Mouse (Mus musculus) kidney, adult 2 months (tissue): ENCODE results near the gene Tex26.

Experiments
- CTCF ChIP-seq: fragments of 200-500 bp; conservative IDR thresholded peaks from 2 replicates; pipeline ENCODE4 v1.5.1; 2011; ENCODE audit warnings: low read depth, mild to moderate bottlenecking, control low read depth, low read length, moderate library complexity, mixed read lengths; ENCODE audit not compliant: insufficient read depth, insufficient read length
- POLR2A ChIP-seq: fragments of 200-500 bp; IDR thresholded peaks from one replicate; pipeline ENCODE4 v1.6.1; 2011; ENCODE audit warnings: low read depth, low read length, control low read depth

DNA sequence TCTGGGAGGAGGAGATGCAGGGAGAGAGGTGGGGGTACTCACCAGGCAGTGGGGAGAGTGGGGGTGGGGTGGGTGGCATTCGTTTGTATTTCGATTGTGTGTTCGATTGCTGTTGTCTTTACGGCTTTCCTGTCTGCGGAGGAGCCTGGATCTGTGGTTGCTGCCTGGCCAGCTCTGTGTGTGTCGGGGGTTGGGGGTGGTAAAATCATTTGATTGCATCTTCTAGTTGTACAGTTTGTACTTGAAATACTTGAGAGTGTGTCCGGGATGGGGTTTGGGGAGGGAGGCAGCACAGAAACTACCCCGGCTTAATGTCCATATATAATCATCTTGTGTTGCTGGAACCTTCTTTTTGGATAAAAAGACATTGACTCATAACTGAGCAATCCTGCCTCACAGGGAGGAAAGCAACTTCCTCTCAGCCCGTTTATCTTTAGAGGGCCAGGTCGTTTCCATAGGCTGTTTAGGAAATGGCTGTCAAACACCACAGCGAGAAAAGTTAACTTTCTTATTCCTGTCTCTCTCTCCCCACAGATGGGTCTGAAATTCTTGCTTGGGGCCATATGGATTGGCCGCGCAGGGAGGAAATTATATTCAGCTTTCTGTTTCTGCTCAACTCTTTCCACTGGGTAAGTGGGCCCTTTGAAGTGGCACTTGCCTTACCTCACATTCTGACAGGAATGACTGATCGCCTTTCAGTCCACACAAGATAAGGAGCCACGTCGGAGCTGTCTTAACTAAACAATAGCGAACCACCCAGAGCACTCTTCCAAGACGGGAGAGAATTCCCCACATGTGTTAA is 47.7 kb upstream of the Tex26 start:
- no peak for TF ChIP-seq POLR2A
- TF ChIP-seq CTCF: no peak
